Mouse (Mus musculus) adrenal gland, adult (tissue): ENCODE measurements around the gene Fam83g.
A peak's percentile ranks its signal among the peaks of the same experiment; 100 is the strongest.

Experiments used
- DNase-seq, 2 experiments: peaks; one replicate each; pipeline ENCODE4 v3.0.0; 2022 to 2023; ENCODE audit warnings: low spot score in 1 of 2; ENCODE audit not compliant: inconsistent age in 2 of 2

The Fam83g gene

DNA sequence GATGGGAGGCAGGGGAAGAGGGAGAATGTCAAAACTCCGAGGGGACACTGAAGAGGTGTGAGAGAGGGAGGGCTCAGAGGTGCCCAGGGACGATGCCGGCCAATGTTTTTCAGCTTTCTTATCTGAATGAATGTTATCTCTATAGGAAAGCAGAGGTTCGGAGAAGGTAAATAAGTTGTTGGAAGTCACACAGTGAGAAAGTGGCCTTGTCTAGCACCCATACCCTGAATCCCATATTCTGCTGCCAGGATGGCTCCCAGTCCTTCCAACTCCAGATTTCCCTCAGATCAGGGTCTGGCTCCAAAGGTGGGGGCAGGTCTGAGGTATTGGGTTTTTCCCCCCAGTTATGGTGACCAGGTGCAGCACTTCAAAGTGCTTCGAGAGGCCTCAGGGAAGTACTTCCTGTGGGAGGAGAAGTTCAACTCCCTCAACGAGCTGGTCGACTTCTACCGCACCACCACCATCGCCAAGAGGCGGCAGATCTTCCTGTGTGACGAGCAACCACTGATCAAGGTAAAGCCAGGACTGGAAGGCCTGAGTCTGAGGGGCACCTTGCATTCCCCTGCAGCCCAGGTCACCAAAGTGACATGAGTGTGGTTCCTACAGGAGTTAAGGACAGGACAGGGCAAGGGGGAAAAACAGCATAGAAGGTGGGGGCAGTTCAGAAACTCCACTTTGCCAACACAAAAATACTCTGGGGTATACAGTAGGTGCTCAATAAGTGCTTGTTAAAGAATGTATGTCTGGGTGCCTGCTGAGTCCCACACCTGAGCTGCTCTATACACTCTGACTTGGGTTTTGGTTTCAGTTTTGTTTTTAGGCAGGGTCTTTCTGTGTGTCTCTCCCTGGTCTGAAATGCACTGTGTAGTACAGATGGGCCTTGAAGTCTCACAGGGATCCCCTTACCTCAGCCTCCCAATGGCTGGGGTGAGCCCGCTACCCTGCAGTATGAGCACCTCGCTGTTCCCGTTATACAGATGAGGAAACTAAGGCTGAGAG lies 14.1 kb upstream of the Fam83g start:
- no peak for DNase-seq

DNA sequence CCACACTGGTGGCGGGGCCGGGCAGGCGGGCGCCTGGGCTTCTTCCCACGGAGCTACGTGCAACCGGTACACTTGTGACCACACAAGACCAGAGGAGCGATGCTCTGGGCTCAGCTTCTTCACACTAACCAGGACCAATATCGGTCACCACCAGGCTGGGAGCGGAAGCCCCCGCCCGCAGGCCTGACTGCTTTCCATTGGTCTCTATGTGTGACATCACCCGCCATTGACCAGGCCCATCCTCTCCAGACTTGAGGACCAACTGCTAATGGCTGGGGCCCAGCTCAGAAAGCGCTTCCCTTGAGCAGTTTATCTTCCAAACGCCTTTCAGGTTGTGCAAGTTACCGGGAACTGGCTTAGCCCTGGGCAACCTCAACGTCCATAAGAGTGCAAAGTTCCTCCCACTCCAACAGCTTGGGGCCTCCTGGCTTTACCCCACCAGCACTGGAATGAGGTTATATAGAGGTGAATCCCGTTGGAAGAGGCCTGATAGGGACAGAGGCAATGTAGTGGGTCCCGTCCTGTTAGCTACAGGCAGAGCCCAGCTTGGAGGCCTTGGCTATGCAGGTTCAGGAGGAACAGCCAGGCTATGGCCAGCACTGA lies 12.0 kb upstream of the Fam83g start:
- DNase-seq, result no peak

DNA sequence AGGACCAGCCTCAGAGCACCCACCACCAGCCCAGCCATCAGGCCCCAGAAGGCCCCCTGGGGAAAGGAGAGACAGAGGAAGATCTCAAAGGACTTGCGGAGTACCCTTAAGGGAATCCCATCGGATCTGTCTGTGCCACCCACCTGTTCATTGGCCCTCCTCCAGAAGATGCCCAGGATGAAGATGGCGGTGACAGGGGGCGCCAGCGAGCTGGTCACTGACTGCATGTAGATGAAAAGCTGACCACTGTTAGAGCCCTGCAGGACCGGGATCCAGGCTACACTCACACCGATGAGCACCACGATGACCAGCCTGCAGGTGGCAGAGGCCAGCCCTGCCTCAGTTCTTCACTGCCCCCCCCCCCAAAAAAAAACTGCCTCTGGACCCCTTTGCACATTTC lies 10.2 kb upstream of the Fam83g start:
- DNase-seq, result peak; percentile 36 to 76

DNA sequence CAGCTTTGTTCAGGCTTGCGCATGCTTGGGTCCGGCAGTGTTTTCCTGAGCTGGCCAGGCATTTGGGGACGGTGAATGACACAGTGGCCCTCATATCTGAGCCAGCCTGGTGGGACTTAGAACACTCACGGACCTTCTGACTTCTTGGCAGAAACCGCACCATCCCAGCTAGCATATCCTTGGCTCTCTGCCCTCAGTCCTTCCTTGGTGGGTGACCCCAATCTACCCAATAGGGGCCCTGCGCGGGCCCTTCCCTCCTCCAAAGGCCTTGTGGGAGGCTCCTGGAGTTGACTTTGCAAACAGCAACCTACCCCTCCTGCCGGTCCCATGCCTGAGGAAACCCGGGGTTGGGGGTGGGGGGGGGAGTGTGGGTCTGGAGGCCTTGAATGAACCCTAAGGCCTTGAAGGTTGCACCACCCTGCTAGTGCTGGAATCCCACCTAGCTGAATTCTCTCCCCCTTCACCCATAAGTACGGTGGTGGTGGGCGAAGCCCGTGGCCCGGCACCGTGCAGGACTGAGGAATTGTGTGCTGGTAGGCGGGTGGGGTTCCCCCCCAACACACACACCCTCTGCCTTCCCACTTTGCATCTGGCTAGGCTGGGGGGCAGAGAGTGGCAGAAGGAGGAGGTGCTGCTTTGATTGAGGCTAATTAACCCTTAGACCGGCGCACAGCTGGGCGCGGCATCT lies 9.6 kb upstream of the Fam83g start:
- DNase-seq, result peak in 1 of 2 experiments; percentile 45

DNA sequence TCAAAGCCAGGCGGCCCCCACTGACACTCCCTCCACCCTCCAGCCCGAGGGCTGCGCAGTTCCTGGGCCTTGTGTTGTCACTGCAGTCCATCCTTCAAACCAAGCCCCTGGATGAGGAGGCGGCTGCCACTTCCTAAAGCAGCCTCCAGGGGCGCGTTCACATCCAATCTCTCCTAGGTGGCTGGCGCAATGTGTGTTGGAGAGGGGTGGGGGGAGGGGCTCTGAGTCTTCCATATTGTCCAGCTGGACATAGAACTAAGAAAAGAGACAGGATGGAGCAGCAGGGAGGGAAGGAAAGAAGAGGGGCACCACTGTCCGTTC lies 9.1 kb upstream of the Fam83g start:
- no peak for DNase-seq

DNA sequence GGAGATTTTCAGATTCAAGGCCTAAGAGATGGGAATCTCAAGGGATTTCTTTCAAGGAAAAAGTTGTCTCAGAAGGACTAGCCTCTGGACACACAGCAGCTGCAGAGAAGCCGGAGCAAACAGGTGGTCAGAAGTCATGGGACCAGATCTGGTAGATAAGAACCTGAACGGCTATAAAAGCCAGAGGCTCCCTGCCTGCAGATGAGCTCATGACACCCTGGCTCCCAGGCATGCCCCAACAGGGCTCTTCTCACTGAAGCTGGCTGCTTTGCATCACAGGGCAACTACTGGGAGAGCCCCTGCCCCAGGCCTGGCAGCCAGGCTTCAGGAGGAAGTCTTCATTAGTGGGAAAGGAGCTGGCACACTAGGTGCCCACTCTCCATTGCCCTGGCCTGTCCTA lies 8.6 kb upstream of the Fam83g start:
- no peak for DNase-seq

DNA sequence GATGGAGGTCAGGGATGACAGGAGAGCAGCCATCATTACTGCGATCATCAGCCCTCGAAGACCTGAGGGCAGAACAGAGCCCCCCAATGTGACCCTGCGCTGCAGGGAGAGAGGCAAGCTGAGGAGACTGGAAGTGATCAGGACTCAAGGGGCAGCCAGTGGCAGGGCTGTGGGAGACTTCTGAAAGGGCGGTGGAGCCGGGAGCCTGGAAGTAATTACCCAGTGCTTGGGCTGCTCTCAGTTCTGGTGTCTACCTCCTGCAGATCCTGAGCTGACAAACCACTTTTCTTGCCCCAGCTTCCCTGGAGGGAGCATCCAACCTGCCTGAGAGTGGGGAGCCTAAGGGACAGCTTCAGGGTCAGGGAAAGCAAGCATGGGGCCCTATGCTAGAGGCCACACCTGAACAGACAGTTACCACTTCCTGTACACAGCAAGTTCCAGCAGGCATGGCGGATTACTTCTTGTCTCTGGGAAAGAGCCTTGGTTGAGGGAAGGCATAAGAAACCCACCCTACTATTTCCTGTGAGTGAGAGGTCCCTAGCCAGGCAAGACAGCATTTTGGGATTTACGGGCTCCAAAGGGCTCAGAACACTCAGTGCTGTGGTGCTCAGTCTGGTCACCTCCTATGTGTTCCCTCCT lies 7.6 kb upstream of the Fam83g start:
- no peak for DNase-seq

DNA sequence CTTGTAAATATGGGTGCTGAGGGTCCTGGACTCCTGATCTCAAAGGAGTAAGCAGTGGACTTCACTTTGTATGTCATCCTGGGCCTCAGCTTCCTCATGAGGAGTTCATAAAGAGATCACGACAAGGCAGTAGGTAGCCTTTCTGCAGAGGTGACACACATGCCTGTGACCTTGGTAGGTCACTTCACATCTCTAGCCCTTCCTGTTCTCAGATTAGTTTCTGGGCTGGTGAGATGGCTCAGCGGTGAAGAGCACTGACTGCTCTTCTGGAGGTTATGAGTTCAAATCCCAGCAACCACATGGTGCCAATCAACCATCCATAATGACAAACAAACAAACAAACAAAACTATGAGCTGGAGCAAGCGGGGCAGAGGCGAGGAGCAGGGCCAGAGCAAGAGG lies 6.2 kb upstream of the Fam83g start:
- no peak for DNase-seq

DNA sequence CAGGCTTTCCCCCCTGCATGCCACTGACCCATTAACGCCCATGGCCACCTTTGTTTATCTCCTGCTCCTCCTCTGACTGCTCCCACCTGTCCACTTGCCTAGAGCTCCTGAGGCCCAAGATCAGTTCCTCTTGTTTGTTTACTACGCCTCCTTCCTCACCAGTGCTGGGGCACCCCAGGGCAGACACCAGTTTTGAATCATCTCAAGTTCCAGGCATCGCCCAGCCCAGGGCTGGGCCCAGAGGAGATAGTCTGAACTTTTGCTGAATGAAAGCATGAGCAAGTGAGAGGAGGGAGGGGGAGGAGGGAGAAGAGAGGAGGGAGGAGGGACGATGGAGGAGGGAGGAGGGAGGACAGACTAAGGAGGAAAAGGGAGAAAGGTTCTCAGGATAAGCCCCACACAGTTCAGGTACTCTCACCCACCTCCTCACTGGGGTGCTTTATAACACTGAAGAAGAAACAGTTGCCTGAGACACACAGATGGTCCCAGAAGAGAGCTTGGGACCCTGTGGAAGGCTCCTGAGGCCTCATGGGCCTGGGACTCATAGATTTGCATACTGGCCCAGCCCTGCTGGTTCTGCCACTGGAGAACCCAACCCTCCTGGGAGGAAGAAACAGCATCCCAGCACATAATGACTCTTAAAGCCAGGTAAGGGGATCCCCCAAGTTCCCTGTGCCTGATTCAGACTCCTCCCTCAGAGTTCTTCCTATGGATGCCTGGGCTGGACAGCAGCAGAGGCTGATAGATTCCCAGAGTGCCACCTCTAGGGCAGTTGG lies 4.6 kb upstream of the Fam83g start:
- DNase-seq, result no peak

DNA sequence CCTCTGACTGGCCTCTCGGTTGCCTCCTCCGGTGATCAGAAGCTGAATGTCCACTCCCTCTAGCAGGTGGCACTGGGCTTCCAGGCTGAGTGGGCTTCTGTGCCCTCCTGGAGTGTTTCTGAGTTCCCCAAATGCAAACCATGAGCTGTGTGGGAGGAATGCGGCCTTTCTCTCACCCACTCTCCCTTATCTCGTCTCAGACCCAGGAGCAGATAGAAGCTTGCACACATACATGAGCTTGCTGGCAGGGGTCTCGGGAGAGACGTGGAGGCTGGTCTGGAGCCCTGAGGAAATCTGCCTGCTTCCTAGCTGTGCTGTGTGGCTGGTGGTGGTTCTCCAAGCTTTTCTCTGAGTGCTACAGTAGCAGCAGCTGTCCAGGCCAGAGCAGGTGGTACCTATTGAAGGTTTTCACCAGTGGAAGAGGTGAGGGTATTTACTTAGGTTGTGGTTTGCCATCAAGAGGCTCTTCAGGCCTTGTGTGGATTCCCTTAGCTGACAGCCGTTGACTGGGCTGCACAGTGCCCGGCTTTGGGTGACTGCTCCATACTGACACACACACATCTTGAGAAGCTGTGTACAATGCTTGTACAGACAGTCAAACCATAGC lies 1.3 kb downstream of the Fam83g start:
- no peak for DNase-seq

DNA sequence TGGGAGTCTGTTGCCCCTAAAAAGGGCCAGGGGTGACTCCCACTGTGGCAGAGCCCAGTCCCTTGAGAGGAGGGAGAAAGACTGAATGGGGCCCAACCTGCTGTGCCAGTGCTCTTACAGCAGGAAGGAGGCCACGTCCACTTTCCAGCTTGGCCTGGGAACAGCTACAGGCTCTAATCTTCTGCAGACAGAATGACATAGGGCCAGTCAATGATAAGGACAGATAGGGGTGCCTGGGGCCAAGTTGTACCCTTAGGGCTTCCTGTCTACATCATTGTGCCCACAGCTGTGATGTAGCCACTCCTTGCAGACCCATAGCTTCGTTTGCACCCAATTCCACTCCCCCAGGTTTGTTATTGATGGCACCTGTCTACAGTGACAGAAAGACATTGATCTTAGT lies 2.2 kb downstream of the Fam83g start:
- DNase-seq, result no peak

DNA sequence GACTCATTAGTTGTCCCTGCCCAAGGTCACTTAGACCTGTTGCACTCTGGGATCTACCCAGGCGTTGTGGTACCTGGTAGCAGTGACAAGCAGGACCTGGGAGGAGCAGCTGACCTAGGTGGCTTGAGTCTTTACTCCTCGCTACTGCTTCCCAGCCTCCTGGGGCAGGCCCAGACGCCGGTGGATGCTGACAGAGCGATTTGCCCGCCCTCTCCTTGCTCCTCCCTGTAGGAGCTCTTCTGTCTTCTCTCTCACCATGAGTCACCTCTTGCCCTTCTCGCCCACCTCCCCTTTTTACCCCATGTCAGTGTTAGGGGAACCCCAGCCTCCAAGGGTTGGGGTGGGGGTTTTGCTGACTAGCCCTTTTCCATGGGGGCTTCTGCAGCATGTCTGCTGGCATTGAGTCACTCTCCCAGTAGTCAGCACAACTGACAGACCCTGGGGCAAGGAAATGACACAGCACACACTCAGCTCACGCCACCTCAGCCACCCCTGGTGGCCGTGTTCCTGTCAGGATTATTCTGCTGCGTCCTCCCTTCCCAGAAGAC lies 3.1 kb downstream of the Fam83g start:
- no peak for DNase-seq

DNA sequence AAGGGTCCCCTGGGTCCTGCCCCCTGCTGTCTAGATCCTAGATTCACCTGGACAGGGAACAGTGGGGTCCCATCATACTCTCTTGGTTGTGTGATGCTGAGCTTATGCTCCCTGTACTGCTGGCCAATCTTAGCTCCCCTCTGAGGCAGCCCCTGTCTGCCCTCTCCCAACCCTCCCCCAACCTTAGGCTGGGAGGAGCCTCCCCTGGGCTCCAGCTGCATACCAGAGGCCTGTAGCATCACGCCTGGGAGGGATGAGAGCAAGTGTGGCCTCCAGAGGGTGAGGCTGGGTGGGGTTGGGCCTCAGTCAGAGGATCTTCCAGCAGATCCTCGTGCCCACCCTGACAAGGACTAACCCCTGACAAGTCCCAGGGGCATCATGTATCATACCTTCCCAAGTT lies 3.7 kb downstream of the Fam83g start:
- DNase-seq, result no peak

DNA sequence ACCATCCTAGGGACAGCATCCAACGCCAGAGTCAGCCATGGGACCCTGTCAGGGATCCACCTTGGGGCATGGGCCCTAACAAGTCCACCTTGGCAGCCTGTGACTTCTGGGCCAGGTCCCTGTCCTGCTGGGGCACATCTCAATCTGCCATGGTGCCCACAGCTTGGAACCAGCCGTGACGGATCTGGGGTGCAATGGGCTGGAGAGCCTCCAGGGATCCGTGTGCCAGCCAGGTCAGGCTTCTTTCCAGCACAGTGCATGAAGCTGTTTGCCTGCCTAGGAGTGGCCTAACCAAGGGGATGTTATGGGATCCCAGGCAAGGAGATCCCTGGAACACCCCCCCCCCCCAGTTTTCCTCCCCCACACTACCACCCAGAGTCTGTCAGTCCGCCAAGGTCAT lies 9.1 kb downstream of the Fam83g start:
- DNase-seq, result no peak

DNA sequence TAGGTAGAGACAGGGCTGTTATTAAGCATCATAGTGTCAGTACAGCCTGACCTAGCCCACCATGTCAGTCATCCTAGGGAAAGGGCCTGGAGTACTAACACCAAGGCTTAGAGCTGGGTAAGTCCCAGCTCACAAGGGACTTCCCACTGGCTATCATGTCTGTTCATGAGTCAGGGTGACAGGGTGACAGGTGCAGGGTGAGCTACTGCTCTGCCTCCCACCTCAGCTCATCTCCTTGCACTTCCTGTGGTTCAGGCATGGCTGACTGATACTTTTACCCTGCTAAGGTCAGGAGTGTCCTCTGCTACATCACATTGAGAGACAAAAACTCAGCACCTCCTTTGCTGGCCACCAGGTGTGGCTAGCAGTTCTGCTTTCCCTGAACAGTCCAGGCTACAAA lies 15.0 kb downstream of the Fam83g start:
- no peak for DNase-seq

DNA sequence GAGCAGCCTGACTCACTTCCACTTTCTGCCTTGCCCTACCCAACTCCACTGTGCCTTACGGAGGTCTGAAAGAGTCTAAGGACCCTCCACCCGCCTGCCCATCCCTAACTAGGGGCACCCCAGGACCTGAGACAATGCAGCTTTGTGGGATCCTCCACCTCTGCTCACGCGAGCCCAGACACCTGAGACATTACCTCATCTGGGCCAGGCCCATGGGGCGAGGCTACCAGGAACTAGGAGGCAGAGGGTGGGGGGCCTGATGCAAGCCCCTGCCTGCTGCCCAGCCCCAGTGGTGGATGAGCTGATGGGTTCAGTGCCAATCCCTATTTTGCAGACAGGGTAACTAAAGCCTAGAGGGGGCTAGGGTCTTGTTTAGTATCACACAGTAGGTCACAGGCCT lies 15.6 kb downstream of the Fam83g start:
- DNase-seq, result no peak

DNA sequence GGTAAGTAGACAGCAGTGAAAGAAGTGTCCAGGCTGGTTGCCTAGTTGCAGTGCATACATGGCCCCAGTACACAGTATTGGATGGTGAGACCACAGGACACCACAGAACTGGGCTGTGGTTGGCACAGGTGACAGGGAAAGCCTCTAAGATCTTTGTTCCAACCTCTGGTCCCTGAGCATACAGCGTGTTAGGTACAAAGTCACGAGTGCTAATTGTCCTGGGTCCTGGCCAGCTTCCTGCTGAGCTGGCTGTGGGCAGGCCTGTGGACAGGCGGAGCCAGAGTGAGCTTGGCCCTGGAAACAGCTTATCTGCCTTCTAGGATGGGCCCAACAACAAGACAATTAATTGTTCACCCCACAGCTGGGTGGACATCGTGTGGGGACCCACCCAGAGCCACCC lies 16.0 kb downstream of the Fam83g start:
- DNase-seq, result peak in 1 of 2 experiments; percentile 56

DNA sequence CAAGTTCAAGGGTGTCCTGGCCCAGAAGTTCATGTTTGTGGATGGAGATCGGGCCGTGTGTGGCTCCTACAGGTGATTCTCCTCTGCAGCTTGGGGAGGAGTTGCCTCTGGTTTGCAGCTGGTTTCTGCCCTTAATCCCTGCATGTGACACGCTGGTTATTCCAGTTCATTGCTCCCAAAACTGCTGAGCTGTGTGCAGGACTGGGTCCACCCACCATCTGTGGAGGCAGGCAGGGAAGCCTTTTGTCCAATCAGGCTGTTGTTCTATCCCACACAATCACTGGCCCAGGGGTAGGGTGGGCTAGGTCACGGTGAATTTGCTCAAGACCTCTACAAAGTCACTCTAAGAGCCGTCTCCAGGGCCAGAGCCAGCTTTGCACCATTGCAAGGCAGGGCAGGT lies 17.8 kb downstream of the Fam83g start:
- DNase-seq, result no peak

DNA sequence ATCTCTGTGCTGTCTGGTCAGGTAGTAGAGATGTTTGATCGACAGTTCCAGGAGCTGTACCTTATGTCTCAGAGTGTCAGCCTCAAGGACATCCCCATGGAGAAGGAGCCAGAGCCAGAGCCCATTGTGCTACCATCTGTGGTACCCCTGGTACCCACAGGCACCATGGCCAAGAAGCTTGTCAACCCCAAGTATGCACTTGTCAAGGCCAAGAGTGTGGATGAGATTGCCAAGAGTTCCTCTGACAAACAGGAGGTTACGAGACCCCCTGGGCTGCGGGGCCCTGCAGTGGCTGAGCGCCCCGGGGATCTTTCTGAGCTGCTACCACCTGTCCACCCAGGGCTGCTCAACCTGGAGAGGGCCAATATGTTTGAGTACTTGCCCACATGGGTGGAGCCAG lies 18.6 kb downstream of the Fam83g start:
- DNase-seq, result no peak

DNA sequence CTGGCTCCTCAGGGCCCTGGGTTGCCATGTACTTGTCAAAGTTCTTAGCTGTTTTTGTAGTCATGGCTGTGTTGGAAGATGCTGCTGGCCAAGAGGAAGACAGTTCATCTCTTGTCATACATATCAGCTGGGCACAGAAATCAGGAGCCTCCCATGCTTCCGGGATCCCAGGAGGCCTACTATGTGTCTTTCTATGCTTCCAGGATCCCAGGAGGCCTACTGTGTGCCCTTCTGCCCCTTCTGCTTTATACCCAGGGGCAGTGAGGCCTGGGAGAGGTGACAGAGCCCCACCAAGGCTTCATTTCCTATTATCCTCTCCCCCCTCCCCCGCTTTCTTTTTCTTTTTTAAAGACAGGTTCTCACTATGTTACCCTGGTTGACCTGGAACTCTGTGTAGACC lies 21.7 kb downstream of the Fam83g start:
- no peak for DNase-seq
